Mouse (Mus musculus) B cell, adult (primary cell): ENCODE results near the gene Ceacam10. TPM values are rescaled to one million over a fixed set of nuclear protein-coding genes. Genes with fewer than 3 reads are reported as not detected.

Experiments used
- total RNA-seq: library from RNA; stranded (reverse); gene quantifications from 4 replicates; pipeline ENCODE4 v1.2.4, GENCODE M21; 2023; ENCODE audit not compliant: inconsistent age

Gene Ceacam10
- total RNA-seq: not detected in 4 replicates

GRCm38 (mm10) chr7:24776918-24777317 is at the start of gene Ceacam10:
TSS of gene Ceacam10 (plus strand) at chr7:24777206.

DNA sequence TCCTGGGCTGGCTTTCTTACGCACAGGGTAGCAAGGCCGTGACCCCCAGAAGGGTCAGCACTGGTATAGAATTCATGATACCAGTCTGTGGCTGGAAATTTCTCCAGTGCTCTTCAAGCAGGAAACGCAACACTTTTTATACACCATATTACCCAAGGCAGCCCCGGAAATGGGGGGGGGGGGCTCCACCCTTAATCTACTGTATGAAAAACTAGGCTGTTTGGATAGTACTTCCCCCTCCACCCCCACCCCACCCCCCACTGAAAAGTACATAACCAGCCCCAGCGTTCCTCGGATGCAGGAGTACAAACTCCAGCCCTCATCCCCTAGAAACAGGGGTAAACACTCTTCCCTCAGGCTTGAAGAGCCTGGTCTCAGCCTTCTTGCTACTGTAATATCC is 16.8 kb upstream of the Ceacam10 start, which contains the start of gene Cd177:
Gene Cd177, minus strand, starts transcription at position 101 of the 400 bp plus-strand sequence.

Other genes with a start within 250 kb of the Ceacam10 start
- gene Irgq, start 246.5 kb upstream of the Ceacam10 start, total RNA-seq: 22.3 to 27.3 TPM (median 24.2 TPM) in 4 replicates
- gene Pinlyp, start 231.1 kb upstream of the Ceacam10 start, total RNA-seq: 0.87 TPM in 1 of 4 replicates, not detected in the others
- 85.4 to 92.1 TPM (median 88.0 TPM) in 4 replicates for gene Xrcc1, start 230.9 kb upstream of the Ceacam10 start, total RNA-seq
- gene Ethe1, start 189.7 kb upstream of the Ceacam10 start, total RNA-seq: 9.0 to 13.0 TPM (median 12.0 TPM) in 4 replicates
- 0.18 to 0.22 TPM in 2 of 4 replicates, not detected in the others for gene Zfp575, start 189.6 kb upstream of the Ceacam10 start, total RNA-seq
- 22.1 to 31.0 TPM (median 26.2 TPM) in 4 replicates for gene Phldb3, start 166.4 kb upstream of the Ceacam10 start, total RNA-seq
- gene Lypd3, start 140.7 kb upstream of the Ceacam10 start, total RNA-seq: 0.29 to 0.54 TPM in 2 of 4 replicates, not detected in the others
- gene Tex101, start 100.5 kb upstream of the Ceacam10 start, total RNA-seq: not detected in 4 replicates
- not detected in 4 replicates for gene BC049730, start 68.0 kb upstream of the Ceacam10 start, total RNA-seq
- gene Gm4763, start 50.3 kb upstream of the Ceacam10 start, total RNA-seq: not detected in 4 replicates
- 0.29 to 0.32 TPM in 2 of 4 replicates, not detected in the others for gene Cd177, start 16.9 kb upstream of the Ceacam10 start, total RNA-seq
- 1.7 to 3.0 TPM in 2 of 4 replicates, not detected in the others for gene Gm9844, start 85.0 kb downstream of the Ceacam10 start, total RNA-seq
- not detected in 4 replicates for gene Lypd4, start 92.7 kb downstream of the Ceacam10 start, total RNA-seq
- not detected in 4 replicates for gene Dmrtc2, start 92.9 kb downstream of the Ceacam10 start, total RNA-seq
- gene Rps19, start 107.2 kb downstream of the Ceacam10 start, total RNA-seq: 2,682 to 2,740 TPM (median 2,716 TPM) in 4 replicates
- gene Cd79a, start 120.2 kb downstream of the Ceacam10 start, total RNA-seq: 1,752 to 1,862 TPM (median 1,794 TPM) in 4 replicates
- 1,222 to 1,291 TPM (median 1,265 TPM) in 4 replicates for gene Arhgef1, start 125.7 kb downstream of the Ceacam10 start, total RNA-seq
- gene Gm4881, start 167.3 kb downstream of the Ceacam10 start, total RNA-seq: not detected in 4 replicates
- gene Rabac1, start 195.5 kb downstream of the Ceacam10 start, total RNA-seq: 155 to 184 TPM (median 178 TPM) in 4 replicates
- 0.13 to 0.51 TPM in 2 of 4 replicates, not detected in the others for gene Atp1a3, start 228.8 kb downstream of the Ceacam10 start, total RNA-seq